Mouse (Mus musculus) intestine, embryonic 15.5 days (tissue): ENCODE measurements at regions not wholly inside any gene's neighbourhood (a gene's known extent, or its start where the extent isn't known, plus 50 kb on each side); places are given as distances from the start of the nearest gene placed in this dataset.
A peak's percentile ranks its signal among the peaks of the same experiment; 100 is the strongest.
"Not testable (repeated sequence)": the region's sequence is repeated elsewhere in the genome, so short reads cannot be mapped to it uniquely, and the experiment has no call there.

Experiments
- ATAC-seq: fragments of 200-750 bp; cut with Nextera tagmentation; 2 replicates; pipeline ENCODE4 v1.8.0; 2017; ENCODE audit warnings: moderate TSS enrichment, moderate library complexity
- H3K27ac ChIP-seq: fragments of 300-500 bp; sonication (generic); 2 replicates; pipeline ENCODE4 v1.5.1; 2015; ENCODE audit warnings: mild to moderate bottlenecking, inconsistent platforms
- H3K27me3 ChIP-seq: fragments of 300-500 bp; sonication (generic); replicated peaks from 2 replicates; pipeline ENCODE4 v1.6.1; 2015; ENCODE audit warnings: inconsistent platforms
- H3K36me3 ChIP-seq: fragments of 300-500 bp; sonication (generic); 2 replicates; pipeline ENCODE4 v1.6.1; 2015; ENCODE audit warnings: inconsistent platforms
- H3K4me1 ChIP-seq: fragments of 300-500 bp; sonication (generic); replicated peaks from 2 replicates; pipeline ENCODE4 v1.6.1; 2015; ENCODE audit warnings: inconsistent platforms
- H3K4me2 ChIP-seq: fragments of 300-500 bp; sonication (generic); replicated peaks from 2 replicates; pipeline ENCODE4 v1.6.1; 2015; ENCODE audit warnings: mild to moderate bottlenecking, inconsistent platforms
- H3K4me3 ChIP-seq: fragments of 300-500 bp; sonication (generic); replicated peaks from 2 replicates; pipeline ENCODE4 v1.5.1; 2015; ENCODE audit warnings: inconsistent platforms
- H3K9ac ChIP-seq: fragments of 300-500 bp; sonication (generic); 2 replicates; pipeline ENCODE4 v1.6.1; 2015; ENCODE audit warnings: inconsistent platforms
- H3K9me3 ChIP-seq: fragments of 300-500 bp; sonication (generic); 2 replicates; pipeline ENCODE4 v1.6.1; 2016; ENCODE audit warnings: inconsistent platforms
- WGBS: fragments of 180-500 bp; shearing (Covaris S2); methylation state at CpG from one replicate; pipeline ENCODE4 v1.1.7; 2015; 5-methylcytosine and 5-hydroxymethylcytosine counted together

- Histone ChIP-seq H3K27me3 (no peaks in the 10 kb centered on the region), H3K4me2 (no peak overlapping the region), H3K27ac (no peak overlapping the region), H3K9ac (no peak overlapping the region), H3K9me3 (no peaks in the 10 kb centered on the region), H3K4me1 (no peaks in the 10 kb centered on the region), H3K36me3 (no peaks in the 10 kb centered on the region), H3K4me3 (no peak overlapping the region)
- ATAC-seq = no peak
- WGBS = 55% methylated on average over 7 of the region's 7 CpGs
Observed at GRCm38 (mm10) chr4:22880692-22881091, 392.5 kb upstream of the Pou3f2 start.

- no peak overlapping the region for H3K4me3 ChIP-seq
- H3K27me3 ChIP-seq = no peaks in the 10 kb centered on the region
- no peak overlapping the region for H3K27ac ChIP-seq
- H3K9ac ChIP-seq = no peak overlapping the region
- H3K4me2 ChIP-seq = no peak overlapping the region
- no peaks in the 10 kb centered on the region for H3K9me3 ChIP-seq
- H3K4me1 ChIP-seq = no peaks in the 10 kb centered on the region
- no peak for ATAC-seq
- WGBS = 71% methylated on average over 3 of the region's 3 CpGs
- H3K36me3 ChIP-seq = no peaks in the 10 kb centered on the region
Observed at GRCm38 (mm10) chr4:22875392-22875791, 387.2 kb upstream of the Pou3f2 start.

- H3K4me1 ChIP-seq = no peaks in the 10 kb centered on the region
- no peak for ATAC-seq
- H3K9ac ChIP-seq = no peak overlapping the region
- 61% methylated on average over 7 of the region's 7 CpGs for WGBS
- H3K27ac ChIP-seq = no peak overlapping the region
- no peak overlapping the region for H3K4me3 ChIP-seq
- H3K27me3 ChIP-seq = no peaks in the 10 kb centered on the region
- H3K4me2 ChIP-seq = peak overlapping the region; percentile 28
- no peaks in the 10 kb centered on the region for H3K9me3 ChIP-seq
- no peaks in the 10 kb centered on the region for H3K36me3 ChIP-seq
Observed at GRCm38 (mm10) chr4:22836124-22836445, 347.9 kb upstream of the Pou3f2 start.

- Histone ChIP-seq H3K27me3 (no peaks in the 10 kb centered on the region), H3K36me3 (no peaks in the 10 kb centered on the region), H3K9me3 (no peaks in the 10 kb centered on the region), H3K9ac (no peak overlapping the region), H3K4me2 (peak overlapping the region; percentile 28), H3K27ac (no peak overlapping the region), H3K4me1 (no peaks in the 10 kb centered on the region), H3K4me3 (no peak overlapping the region)
- ATAC-seq = peak; percentile 86
- WGBS = 8% methylated on average over 9 of the region's 9 CpGs
Observed at GRCm38 (mm10) chr4:22835381-22836123, 347.4 kb upstream of the Pou3f2 start.

- Histone ChIP-seq H3K4me2 (no peak overlapping the region), H3K27ac (no peak overlapping the region), H3K9ac (no peak overlapping the region), H3K4me3 (no peak overlapping the region), H3K36me3 (no peaks in the 10 kb centered on the region), H3K4me1 (no peaks in the 10 kb centered on the region), H3K9me3 (no peaks in the 10 kb centered on the region), H3K27me3 (no peaks in the 10 kb centered on the region)
- ATAC-seq = no peak
- 72% methylated on average over 1 of the region's 1 CpGs for WGBS
Observed at GRCm38 (mm10) chr4:22833851-22834440, 345.8 kb upstream of the Pou3f2 start.

- WGBS = 24% methylated on average over 3 of the region's 3 CpGs
- Histone ChIP-seq H3K9me3 (no peaks in the 10 kb centered on the region), H3K4me1 (no peaks in the 10 kb centered on the region), H3K36me3 (no peaks in the 10 kb centered on the region), H3K4me3 (no peak overlapping the region), H3K4me2 (no peak overlapping the region), H3K9ac (no peak overlapping the region), H3K27me3 (no peaks in the 10 kb centered on the region), H3K27ac (no peak overlapping the region)
- no peak for ATAC-seq
Observed at GRCm38 (mm10) chr4:22803665-22804064, 315.5 kb upstream of the Pou3f2 start.

- WGBS = 73% methylated on average over 1 of the region's 1 CpGs
Observed at GRCm38 (mm10) chr4:22792826-22793225, 304.7 kb upstream of the Pou3f2 start.

GRCm38 (mm10) chr4:22787866-22788265 lies 299.7 kb upstream of the Pou3f2 start:
- WGBS = 73% methylated on average over 3 of the region's 3 CpGs
- no peaks in the 10 kb centered on the region for H3K4me1 ChIP-seq
- H3K27ac ChIP-seq = no peak overlapping the region
- no peak for ATAC-seq
- no peak overlapping the region for H3K4me2 ChIP-seq
- H3K4me3 ChIP-seq = no peak overlapping the region
- H3K36me3 ChIP-seq = no peaks in the 10 kb centered on the region
- no peak overlapping the region for H3K9ac ChIP-seq
- H3K9me3 ChIP-seq = no peaks in the 10 kb centered on the region
- H3K27me3 ChIP-seq = no peaks in the 10 kb centered on the region

More at GRCm38 (mm10) chr4:22792826-22793225, 304.7 kb upstream of the Pou3f2 start:
- Histone ChIP-seq H3K9ac (no peak overlapping the region), H3K9me3 (no peaks in the 10 kb centered on the region), H3K27me3 (no peaks in the 10 kb centered on the region), H3K27ac (no peak overlapping the region), H3K4me1 (no peaks in the 10 kb centered on the region), H3K36me3 (no peaks in the 10 kb centered on the region), H3K4me3 (no peak overlapping the region), H3K4me2 (no peak overlapping the region)
- ATAC-seq = no peak

GRCm38 (mm10) chr4:22763026-22763425 lies 274.9 kb upstream of the Pou3f2 start:
- H3K4me1 ChIP-seq, H3K27ac ChIP-seq, H3K27me3 ChIP-seq, H3K36me3 ChIP-seq, H3K9ac ChIP-seq, H3K9me3 ChIP-seq, H3K4me2 ChIP-seq, ATAC-seq, H3K4me3 ChIP-seq: not testable (repeated sequence)
- WGBS = 89% methylated on average over 4 of the region's 4 CpGs
